Mouse (Mus musculus) neural tube, embryonic 13.5 days (tissue): ENCODE measurements around the gene Ptger4. TPM values are rescaled to one million over a fixed set of nuclear protein-coding genes. Genes with fewer than 3 reads are reported as not detected.

Experiments used
- ATAC-seq: fragments of 200-750 bp; cut with Nextera tagmentation; 2 replicates; pipeline ENCODE4 v1.8.0; 2017; ENCODE audit warnings: low read depth, mild to moderate bottlenecking, moderate TSS enrichment, moderate library complexity
- H3K27ac ChIP-seq: fragments of 300-500 bp; sonication (generic); replicated peaks from 2 replicates; pipeline ENCODE4 v1.5.1; 2015; ENCODE audit warnings: moderate library complexity, mild to moderate bottlenecking, inconsistent platforms
- H3K27me3 ChIP-seq: fragments of 300-500 bp; sonication (generic); 2 replicates; pipeline ENCODE4 v1.6.1; 2015; ENCODE audit warnings: mild to moderate bottlenecking, inconsistent platforms
- H3K36me3 ChIP-seq: fragments of 300-500 bp; sonication (generic); 2 replicates; pipeline ENCODE4 v1.6.1; 2015; ENCODE audit warnings: mild to moderate bottlenecking, inconsistent platforms
- H3K4me1 ChIP-seq: fragments of 300-500 bp; sonication (generic); replicated peaks from 2 replicates; pipeline ENCODE4 v1.6.1; 2015; ENCODE audit warnings: inconsistent platforms
- H3K4me2 ChIP-seq: fragments of 300-500 bp; sonication (generic); 2 replicates; pipeline ENCODE4 v1.6.1; 2015; ENCODE audit warnings: inconsistent platforms, mild to moderate bottlenecking, moderate library complexity
- H3K4me3 ChIP-seq: fragments of 300-500 bp; sonication (generic); 2 replicates; pipeline ENCODE4 v1.5.1; 2015; ENCODE audit warnings: mild to moderate bottlenecking, inconsistent platforms
- H3K9ac ChIP-seq: fragments of 300-500 bp; sonication (generic); 2 replicates; pipeline ENCODE4 v1.6.1; 2015; ENCODE audit warnings: moderate library complexity, mild to moderate bottlenecking, inconsistent platforms
- H3K9me3 ChIP-seq: fragments of 300-500 bp; sonication (generic); 2 replicates; pipeline ENCODE4 v1.6.1; 2016; ENCODE audit warnings: inconsistent platforms
- WGBS: fragments of 180-500 bp; shearing (Covaris S2); methylation state at CpG from one replicate; pipeline ENCODE4 v1.1.7; 2015; 5-methylcytosine and 5-hydroxymethylcytosine counted together
- polyA plus RNA-seq: library from polyadenylated mRNA; unstranded; fragments of >200 nt; fragmentation: Nextera tagmentation; extraction: Ambion mirVana; gene quantifications from 2 replicates; pipeline ENCODE4 v1.2.1, GENCODE M21; 2015

Gene Ptger4
- polyA plus RNA-seq = 4.2 and 4.4 TPM in 2 replicates

GRCm38 (mm10) chr15:5243959-5244905 lies at the start of gene Ptger4:
Gene Ptger4, minus strand, starts transcription at chr15:5244187.
- under 1% methylated on average over 60 of the region's 61 CpGs for whole genome bisulfite sequencing
- H3K27ac ChIP-seq = no peak within 1 kb of the TSS
- peak within 1 kb of the TSS; percentile 56 for H3K4me3 ChIP-seq
- no peaks in the 10 kb centered on the region for H3K9me3 ChIP-seq
- H3K4me1 ChIP-seq = peaks cover 32% of the 10 kb centered on the region
- peak; percentile 95 for ATAC-seq
- no peaks in the 10 kb centered on the region for H3K36me3 ChIP-seq
- H3K27me3 ChIP-seq = peaks cover 64% of the 10 kb centered on the region
- peak within 1 kb of the TSS; percentile 70 for H3K9ac ChIP-seq
- H3K4me2 ChIP-seq = peak within 1 kb of the TSS; percentile 84

DNA sequence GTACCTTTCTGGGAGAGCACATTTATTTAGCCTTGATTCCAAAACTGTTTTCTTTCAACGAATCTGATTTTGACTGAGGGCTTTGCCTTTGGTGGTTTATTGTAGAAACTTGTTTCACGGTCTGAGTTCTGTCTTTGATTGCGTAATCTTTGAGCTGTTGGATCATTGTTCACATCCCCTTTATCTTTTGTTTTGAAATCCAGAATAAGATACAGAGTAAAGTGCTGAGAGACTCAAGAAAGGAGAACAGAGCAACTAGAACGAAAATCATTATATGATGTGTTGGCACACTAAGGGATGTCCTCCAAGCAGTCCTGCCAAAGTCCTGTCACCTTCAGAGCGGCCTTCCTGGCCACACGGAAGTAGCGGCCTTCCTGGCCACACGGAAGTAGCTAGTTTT lies 44.4 kb upstream of the Ptger4 start:
- Histone ChIP-seq H3K9ac (no peak overlapping the region), H3K4me3 (no peak overlapping the region), H3K36me3 (no peaks in the 10 kb centered on the region), H3K27ac (no peak overlapping the region), H3K4me1 (no peaks in the 10 kb centered on the region), H3K9me3 (no peaks in the 10 kb centered on the region), H3K27me3 (no peaks in the 10 kb centered on the region), H3K4me2 (no peak overlapping the region)
- WGBS = 90% methylated on average over 8 of the region's 8 CpGs
- no peak for ATAC-seq

GRCm38 (mm10) chr15:5287072-5287471 lies 43.1 kb upstream of the Ptger4 start:
- Histone ChIP-seq H3K9me3 (no peaks in the 10 kb centered on the region), H3K9ac (no peak overlapping the region), H3K4me1 (no peaks in the 10 kb centered on the region), H3K4me2 (no peak overlapping the region), H3K27ac (no peak overlapping the region), H3K27me3 (no peaks in the 10 kb centered on the region), H3K36me3 (no peaks in the 10 kb centered on the region), H3K4me3 (no peak overlapping the region)
- 87% methylated on average over 5 of the region's 5 CpGs for WGBS
- ATAC-seq = no peak

DNA sequence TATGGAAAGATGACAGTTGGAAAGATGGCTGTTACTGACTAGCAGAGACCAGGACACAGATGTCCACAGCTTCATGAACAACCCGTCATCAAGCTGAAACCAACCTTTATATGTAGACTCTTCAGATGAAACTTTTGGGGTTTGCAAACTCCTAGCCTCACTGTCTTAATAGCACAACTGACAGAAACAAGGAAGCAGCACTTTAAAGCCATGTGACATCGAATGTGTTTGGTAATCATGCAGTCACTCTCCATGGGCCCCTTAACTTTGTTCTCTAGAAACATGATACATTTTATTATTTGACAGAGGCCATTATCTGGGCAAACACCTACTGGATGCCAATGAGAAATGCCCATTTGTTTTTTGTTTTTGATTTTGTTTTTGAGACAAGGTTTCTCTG lies 37.3 kb upstream of the Ptger4 start:
- H3K9ac ChIP-seq = no peak overlapping the region
- ATAC-seq = no peak
- WGBS = 93% methylated on average over 2 of the region's 2 CpGs
- no peak overlapping the region for H3K4me2 ChIP-seq
- H3K27ac ChIP-seq = no peak overlapping the region
- no peaks in the 10 kb centered on the region for H3K36me3 ChIP-seq
- H3K9me3 ChIP-seq = peaks cover 7% of the 10 kb centered on the region; the same call in 1 of the 2 replicates
- no peaks in the 10 kb centered on the region for H3K27me3 ChIP-seq
- no peaks in the 10 kb centered on the region for H3K4me1 ChIP-seq
- no peak overlapping the region for H3K4me3 ChIP-seq

DNA sequence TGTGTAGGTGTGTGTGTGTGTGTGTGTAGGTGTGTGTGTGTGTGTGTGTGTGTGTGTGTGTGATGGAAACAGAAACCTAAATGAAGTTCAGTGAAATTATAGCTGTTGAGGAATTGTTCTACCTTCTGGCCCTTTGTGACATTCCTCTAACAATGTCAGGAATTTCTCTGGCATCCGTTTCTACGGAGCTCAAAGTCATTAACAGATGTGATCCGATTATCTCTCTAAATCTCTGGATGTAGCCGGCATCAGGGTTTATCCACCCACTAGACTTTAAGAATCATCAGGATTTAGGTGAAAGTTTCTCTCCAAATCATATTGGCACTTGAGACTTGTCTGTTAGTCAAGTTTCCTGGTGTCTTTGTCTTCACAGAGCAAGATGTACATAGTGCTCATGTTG lies 35.8 kb upstream of the Ptger4 start:
- Histone ChIP-seq H3K9me3 (peaks cover 7% of the 10 kb centered on the region; the same call in 1 of the 2 replicates), H3K9ac (no peak overlapping the region), H3K36me3 (no peaks in the 10 kb centered on the region), H3K27me3 (no peaks in the 10 kb centered on the region), H3K4me2 (no peak overlapping the region), H3K4me3 (no peak overlapping the region), H3K4me1 (no peaks in the 10 kb centered on the region), H3K27ac (no peak overlapping the region)
- no peak for ATAC-seq
- 89% methylated on average over 4 of the region's 4 CpGs for WGBS

- Histone ChIP-seq H3K9me3 (peaks cover 7% of the 10 kb centered on the region; the same call in 1 of the 2 replicates), H3K27me3 (no peaks in the 10 kb centered on the region), H3K27ac (no peak overlapping the region), H3K9ac (no peak overlapping the region), H3K4me3 (no peak overlapping the region), H3K36me3 (no peaks in the 10 kb centered on the region), H3K4me2 (no peak overlapping the region), H3K4me1 (no peaks in the 10 kb centered on the region)
- no peak for ATAC-seq
Measured at GRCm38 (mm10) chr15:5278525-5278924, 34.5 kb upstream of the Ptger4 start.

DNA sequence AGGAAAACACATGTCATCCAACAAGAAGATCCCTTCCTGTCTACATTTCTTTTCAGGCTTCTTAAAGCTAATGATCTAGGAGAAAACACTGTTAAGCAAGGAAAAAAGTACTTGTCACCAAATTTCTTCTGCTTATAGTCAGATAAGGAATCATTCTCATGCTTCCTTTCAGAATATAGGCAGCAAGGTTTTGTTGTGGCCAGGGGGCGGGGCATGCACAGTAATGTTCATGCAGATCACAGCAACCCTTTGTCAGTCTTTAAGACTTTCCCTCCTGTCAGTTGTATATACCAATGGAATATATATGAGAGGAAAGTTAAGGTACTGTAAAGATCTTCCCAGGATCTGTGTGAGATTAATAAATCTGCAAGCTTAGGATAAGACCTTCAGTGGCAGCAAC lies 30.0 kb upstream of the Ptger4 start:
- Histone ChIP-seq H3K27me3 (no peaks in the 10 kb centered on the region), H3K4me3 (no peak overlapping the region), H3K4me1 (no peaks in the 10 kb centered on the region), H3K27ac (no peak overlapping the region), H3K9ac (no peak overlapping the region), H3K4me2 (no peak overlapping the region), H3K36me3 (no peaks in the 10 kb centered on the region), H3K9me3 (peaks cover 7% of the 10 kb centered on the region; the same call in 1 of the 2 replicates)
- 98% methylated on average over 1 of the region's 1 CpGs for WGBS
- ATAC-seq = no peak

DNA sequence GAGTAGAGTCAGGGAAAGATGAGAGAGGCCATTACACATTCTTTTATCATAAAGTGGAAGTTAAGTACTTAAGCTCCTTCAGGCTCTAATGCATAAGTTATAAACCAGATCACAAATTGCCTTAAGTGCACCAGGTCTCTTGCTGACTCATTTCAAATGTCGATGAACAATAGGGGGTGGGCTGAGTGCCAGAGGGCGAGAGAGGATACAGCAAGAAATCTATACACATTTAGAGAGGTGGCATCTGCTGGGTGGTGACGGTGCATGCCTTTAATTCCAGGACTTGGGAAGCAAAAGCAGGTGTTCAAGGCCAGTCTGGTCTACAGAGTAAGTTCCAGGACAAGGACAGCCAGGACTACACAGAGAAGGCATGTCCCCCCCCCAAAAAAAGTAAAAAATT lies 22.1 kb upstream of the Ptger4 start:
- Histone ChIP-seq H3K27ac (no peak overlapping the region), H3K27me3 (no peaks in the 10 kb centered on the region), H3K9me3 (no peaks in the 10 kb centered on the region), H3K36me3 (no peaks in the 10 kb centered on the region), H3K4me3 (no peak overlapping the region), H3K9ac (no peak overlapping the region), H3K4me1 (peaks cover 12% of the 10 kb centered on the region), H3K4me2 (no peak overlapping the region)
- whole genome bisulfite sequencing = 67% methylated on average over 3 of the region's 3 CpGs
- ATAC-seq = no peak; the same call in 1 of the 2 replicates

DNA sequence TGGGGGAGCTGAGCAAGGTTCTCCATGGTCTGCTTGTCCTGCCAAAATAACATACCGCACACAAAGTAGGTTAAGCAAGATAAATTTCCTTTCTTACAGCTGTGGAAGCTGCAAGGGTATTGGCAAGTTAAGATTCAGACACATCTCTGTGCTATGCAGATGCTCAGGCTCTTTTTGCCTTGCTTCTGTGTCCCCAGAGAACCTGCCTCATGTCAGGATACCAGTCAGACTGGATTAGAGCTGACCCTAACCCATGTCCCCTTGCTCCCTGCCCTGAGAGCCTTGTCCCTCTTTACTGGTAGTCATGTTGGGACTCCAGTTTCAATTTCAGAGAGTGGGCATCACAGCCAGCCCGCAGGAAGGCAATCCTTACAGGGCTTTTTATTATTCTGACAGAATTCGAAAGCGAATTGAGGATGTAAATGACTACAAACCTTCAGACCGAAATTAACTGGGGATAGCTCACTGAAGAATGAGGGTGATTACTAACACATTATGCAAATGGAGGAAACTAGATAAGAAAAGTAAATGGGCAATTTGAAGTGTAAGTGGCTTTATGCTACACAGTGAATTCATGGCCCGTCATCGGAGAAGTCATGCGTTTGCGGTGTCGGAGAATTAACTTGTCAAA lies 19.0 kb upstream of the Ptger4 start:
- Histone ChIP-seq H3K4me1 (peaks cover 23% of the 10 kb centered on the region), H3K27ac (peak overlapping the region; percentile 54; the same call in 1 of the 2 replicates), H3K4me2 (0 out of 2 replicates have a peak overlapping the region, but pooled peaks have one; percentile 9), H3K36me3 (no peaks in the 10 kb centered on the region), H3K9ac (no peak overlapping the region), H3K27me3 (no peaks in the 10 kb centered on the region), H3K9me3 (no peaks in the 10 kb centered on the region), H3K4me3 (no peak overlapping the region)
- peak; percentile 66; the same call in 1 of the 2 replicates for ATAC-seq
- 59% methylated on average over 10 of the region's 10 CpGs for WGBS

- Histone ChIP-seq H3K4me1 (peaks cover 23% of the 10 kb centered on the region), H3K27ac (no peak overlapping the region), H3K9ac (no peak overlapping the region), H3K36me3 (no peaks in the 10 kb centered on the region), H3K4me2 (0 out of 2 replicates have a peak overlapping the region, but pooled peaks have one; percentile 9), H3K27me3 (no peaks in the 10 kb centered on the region), H3K9me3 (no peaks in the 10 kb centered on the region), H3K4me3 (no peak overlapping the region)
- WGBS = 74% methylated on average over 13 of the region's 13 CpGs
- ATAC-seq = no peak
Measured at GRCm38 (mm10) chr15:5262095-5262667, 18.2 kb upstream of the Ptger4 start.

DNA sequence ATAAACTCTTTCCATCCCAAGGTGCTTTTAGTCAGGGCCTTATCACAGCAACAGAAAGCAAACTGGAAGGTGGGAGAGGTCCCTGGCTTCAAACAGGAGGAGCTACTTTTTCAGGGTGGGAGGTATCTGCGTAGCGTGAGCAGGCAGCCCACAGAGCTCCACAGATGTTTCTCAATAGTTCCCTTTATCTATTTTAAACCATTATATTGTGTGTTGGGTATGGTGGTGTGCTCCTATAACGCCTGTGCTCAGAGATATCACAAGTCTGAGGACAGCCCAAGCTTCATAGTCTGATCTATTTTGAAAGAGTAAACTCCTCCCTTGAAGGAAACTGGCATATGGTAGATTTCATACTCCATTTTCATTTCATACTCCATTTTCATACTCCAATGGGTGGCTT lies 17.0 kb upstream of the Ptger4 start:
- peaks cover 23% of the 10 kb centered on the region for H3K4me1 ChIP-seq
- no peak for ATAC-seq
- no peak overlapping the region for H3K27ac ChIP-seq
- no peaks in the 10 kb centered on the region for H3K27me3 ChIP-seq
- H3K36me3 ChIP-seq = no peaks in the 10 kb centered on the region
- no peak overlapping the region for H3K9ac ChIP-seq
- H3K4me2 ChIP-seq = no peak overlapping the region
- no peaks in the 10 kb centered on the region for H3K9me3 ChIP-seq
- 86% methylated on average over 3 of the region's 3 CpGs for WGBS
- no peak overlapping the region for H3K4me3 ChIP-seq

- H3K4me2 ChIP-seq = no peak overlapping the region
- 37% methylated on average over 5 of the region's 5 CpGs for WGBS
- H3K27me3 ChIP-seq = no peaks in the 10 kb centered on the region
- no peak overlapping the region for H3K4me3 ChIP-seq
- no peaks in the 10 kb centered on the region for H3K36me3 ChIP-seq
- peak; percentile 78 for ATAC-seq
- H3K27ac ChIP-seq = no peak overlapping the region
- no peaks in the 10 kb centered on the region for H3K9me3 ChIP-seq
- peaks cover 23% of the 10 kb centered on the region for H3K4me1 ChIP-seq
- H3K9ac ChIP-seq = no peak overlapping the region
Measured at GRCm38 (mm10) chr15:5260183-5260582, 16.2 kb upstream of the Ptger4 start.
